16 mouse cellular contexts compared by ENCODE assay signal in genomic region chr5:26835972-26836371, GRCm38 (mm10). TPM values are rescaled to one million over a fixed set of nuclear protein-coding genes. Genes with fewer than 3 reads are reported as not detected.
"Had no signal": no experiment of that assay in that cellular context is flagged by ENCODE, and none has a peak within 500 bp of the region (broad histone marks: within the 10 kb centered on the region; RNA-seq: fewer than 3 reads in every experiment).

No protein-coding gene starts in this region.

- ATAC-seq: liver, embryonic 12.5 days had no signal

- H3K9ac ChIP-seq: limb, embryonic 15.5 days; liver, embryonic 12.5 days; lung, embryonic 14.5 days; neural tube, embryonic 12.5 days; stomach, embryonic 15.5 days had no signal

- H3K27me3 ChIP-seq: limb, embryonic 15.5 days; liver, embryonic 12.5 days; neural tube, embryonic 12.5 days; stomach, embryonic 15.5 days had no signal

- H3K4me3 ChIP-seq: limb, embryonic 15.5 days; liver, embryonic 12.5 days; midbrain, embryonic 10.5 days; neural tube, embryonic 12.5 days; stomach, embryonic 15.5 days had no signal

- H3K9me3 ChIP-seq: limb, embryonic 15.5 days; liver, embryonic 12.5 days; midbrain, embryonic 10.5 days; neural tube, embryonic 12.5 days; stomach, embryonic 15.5 days had no signal

- H3K27ac ChIP-seq: limb, embryonic 15.5 days; liver, embryonic 12.5 days; midbrain, embryonic 10.5 days; neural tube, embryonic 12.5 days; stomach, embryonic 15.5 days had no signal

- DNase-seq: kidney, postnatal 25 days; layer of hippocampus, adult 9-11 months; layer of hippocampus, postnatal 36 days; lung, embryonic 14.5 days; lung, postnatal 10 days; lung, postnatal 4 days; midbrain, embryonic 14.5 days; retina, postnatal 1 day; thymus, postnatal 36 days had no signal

- H3K36me3 ChIP-seq: limb, embryonic 15.5 days; liver, embryonic 12.5 days; midbrain, embryonic 10.5 days; neural tube, embryonic 12.5 days; stomach, embryonic 15.5 days had no signal

- H3K4me2 ChIP-seq: limb, embryonic 15.5 days; liver, embryonic 12.5 days; lung, embryonic 14.5 days; neural tube, embryonic 12.5 days; stomach, embryonic 15.5 days had no signal

- H3K4me1 ChIP-seq: limb, embryonic 15.5 days; liver, embryonic 12.5 days; midbrain, embryonic 10.5 days; neural tube, embryonic 12.5 days; stomach, embryonic 15.5 days had no signal

RNA-seq across cellular contexts. Expression of gene Dpp6, which starts 19.0 kb away (rescaled TPM):
- total RNA-seq: monocyte, adult 5-6 weeks; neutrophil, adult 5-6 weeks had no signal
